Mouse (Mus musculus): ENCODE measurements around the gene Pdzd2. TPM values are rescaled to one million over a fixed set of nuclear protein-coding genes. Genes with fewer than 3 reads are reported as not detected.

The Pdzd2 gene
- 2.6 and 3.6 TPM in 2 replicates for polyA plus RNA-seq (2016; fragmentation: Nextera tagmentation; extraction: Ambion mirVana)

- Histone ChIP-seq H3K9me3 (no peaks in the 10 kb centered on the region), H3K4me1 (peaks cover 27% of the 10 kb centered on the region), H3K4me3 (peak within 1 kb of the TSS; percentile 70), H3K27ac (replicated peaks) (peak within 1 kb of the TSS; percentile 70), H3K36me3 (replicated peaks) (no peaks in the 10 kb centered on the region), H3K27me3 (replicated peaks; ENCODE audit: low read depth, poor library complexity, severe bottlenecking) (peaks cover 47% of the 10 kb centered on the region)
- WGBS: under 1% methylated on average over 83 of the region's 83 CpGs
- DNase-seq (ENCODE audit: low spot score): peak; percentile 98
Observed at GRCm38 (mm10) chr15:12739277-12740247, at the start of gene Pdzd2. Pdzd2 (minus strand) TSS chr15:12739924.

DNA sequence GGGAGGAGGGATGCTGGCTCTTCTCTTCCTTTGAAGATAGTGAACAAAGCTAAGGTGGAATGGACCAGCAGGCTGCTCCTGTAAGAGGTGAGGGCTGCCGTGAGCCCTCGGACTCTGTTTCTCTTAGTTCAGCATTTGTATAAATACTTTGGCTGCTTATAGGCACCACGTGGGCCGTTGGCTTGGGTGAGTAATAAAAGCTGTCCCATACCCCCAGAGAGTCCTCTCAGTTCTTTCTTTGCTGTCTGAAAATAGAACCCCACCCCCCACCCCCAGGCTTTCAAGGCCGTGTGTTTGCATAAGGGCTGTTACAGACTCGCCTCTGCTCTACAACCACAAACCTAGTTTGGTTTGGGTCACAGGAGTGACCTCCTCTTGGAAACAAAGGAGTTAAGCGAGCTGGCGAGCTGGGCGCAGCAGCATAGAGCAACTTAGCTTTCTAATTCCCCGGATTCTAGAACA is 49.7 kb upstream of the Pdzd2 start:
- peak overlapping the region; percentile 71 for H3K27ac ChIP-seq (replicated peaks)
- 27% methylated on average over 10 of the region's 10 CpGs for WGBS
- H3K9me3 ChIP-seq: no peaks in the 10 kb centered on the region
- DNase-seq (ENCODE audit: low spot score): peak; percentile 37
- no peaks in the 10 kb centered on the region for H3K27me3 ChIP-seq (replicated peaks; ENCODE audit: low read depth, poor library complexity, severe bottlenecking)
- H3K4me3 ChIP-seq: no peak overlapping the region
- peaks cover 7% of the 10 kb centered on the region for H3K4me1 ChIP-seq
- no peaks in the 10 kb centered on the region for H3K36me3 ChIP-seq (replicated peaks)

GRCm38 (mm10) chr15:12788536-12788935 is 48.8 kb upstream of the Pdzd2 start:
- H3K4me1 ChIP-seq: peaks cover 7% of the 10 kb centered on the region

GRCm38 (mm10) chr15:12781729-12782326 is 42.1 kb upstream of the Pdzd2 start:
- Histone ChIP-seq H3K4me1 (no peaks in the 10 kb centered on the region), H3K4me3 (no peak overlapping the region), H3K27ac (replicated peaks) (no peak overlapping the region), H3K36me3 (replicated peaks) (no peaks in the 10 kb centered on the region), H3K27me3 (replicated peaks; ENCODE audit: low read depth, poor library complexity, severe bottlenecking) (no peaks in the 10 kb centered on the region), H3K9me3 (peaks cover 1% of the 10 kb centered on the region; the same call in 1 of the 2 replicates)
- WGBS: 83% methylated on average over 15 of the region's 16 CpGs
- no peak for DNase-seq (ENCODE audit: low spot score)

More at GRCm38 (mm10) chr15:12788536-12788935, 48.8 kb upstream of the Pdzd2 start:
- Histone ChIP-seq H3K27me3 (replicated peaks; ENCODE audit: low read depth, poor library complexity, severe bottlenecking) (no peaks in the 10 kb centered on the region), H3K36me3 (replicated peaks) (no peaks in the 10 kb centered on the region), H3K4me3 (no peak overlapping the region), H3K9me3 (no peaks in the 10 kb centered on the region), H3K27ac (replicated peaks) (no peak overlapping the region)
- no peak for DNase-seq (ENCODE audit: low spot score)
- WGBS: 86% methylated on average over 5 of the region's 5 CpGs

DNA sequence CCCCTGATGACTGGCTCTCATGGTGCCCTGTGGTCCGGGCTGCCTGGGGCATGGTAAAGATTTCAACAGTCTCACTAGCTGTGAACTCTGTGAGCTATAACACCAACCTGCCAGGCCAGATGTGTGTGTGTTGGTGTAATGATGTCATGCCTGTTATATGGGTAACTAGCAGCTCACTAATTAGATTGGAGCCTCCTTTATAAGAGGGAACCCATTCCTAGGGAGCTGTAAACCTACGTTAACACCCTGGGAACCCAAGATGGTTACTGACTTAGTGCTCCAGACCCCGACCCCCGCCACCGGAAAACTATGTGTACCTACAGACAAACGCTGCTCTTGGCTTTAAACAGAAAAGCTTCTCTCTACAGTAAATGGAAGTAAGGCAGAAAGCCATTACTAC is 41.6 kb upstream of the Pdzd2 start:
- WGBS: 90% methylated on average over 6 of the region's 6 CpGs
- Histone ChIP-seq H3K27me3 (replicated peaks; ENCODE audit: low read depth, poor library complexity, severe bottlenecking) (no peaks in the 10 kb centered on the region), H3K4me3 (no peak overlapping the region), H3K27ac (replicated peaks) (no peak overlapping the region), H3K36me3 (replicated peaks) (no peaks in the 10 kb centered on the region), H3K4me1 (no peaks in the 10 kb centered on the region), H3K9me3 (peaks cover 4% of the 10 kb centered on the region; the same call in 1 of the 2 replicates)
- no peak for DNase-seq (ENCODE audit: low spot score)

DNA sequence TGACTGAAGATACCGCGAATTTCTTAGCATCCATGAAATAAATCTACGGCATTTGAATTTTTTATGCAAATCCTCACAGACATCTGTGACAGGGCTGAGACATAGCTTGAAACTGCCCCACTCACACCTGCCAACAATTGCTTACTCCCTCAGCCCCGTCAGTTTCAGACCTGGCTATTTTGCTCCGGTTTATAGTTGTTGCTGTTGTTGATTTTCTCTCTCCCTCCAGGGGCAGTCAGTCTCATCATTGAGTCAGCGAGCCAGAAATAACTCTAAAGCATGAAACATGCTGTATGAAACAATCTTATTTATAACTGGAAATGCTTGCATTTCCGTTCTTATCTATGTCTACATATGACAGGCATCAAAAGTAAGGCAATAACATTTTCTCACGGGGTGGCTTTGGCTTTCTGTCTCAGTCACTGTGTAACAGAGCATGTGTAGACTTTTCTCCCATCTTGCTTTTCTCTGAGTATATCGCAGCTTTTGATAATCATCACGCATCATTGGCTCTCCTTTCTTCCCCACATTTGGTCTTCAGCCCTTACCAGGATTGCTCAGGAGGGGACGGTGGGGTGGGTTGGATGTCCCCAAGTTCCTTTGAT is 34.5 kb upstream of the Pdzd2 start:
- no peak overlapping the region for H3K4me3 ChIP-seq
- 86% methylated on average over 11 of the region's 11 CpGs for WGBS

GRCm38 (mm10) chr15:12770958-12771357 is 31.2 kb upstream of the Pdzd2 start:
- 70% methylated on average over 7 of the region's 7 CpGs for WGBS
- no peak for DNase-seq (ENCODE audit: low spot score)
- no peak overlapping the region for H3K27ac ChIP-seq (replicated peaks)
- H3K36me3 ChIP-seq (replicated peaks): no peaks in the 10 kb centered on the region
- 0 out of 2 replicates have a peak, but pooled peaks cover 2% of the 10 kb centered on the region for H3K9me3 ChIP-seq
- H3K27me3 ChIP-seq (replicated peaks; ENCODE audit: low read depth, poor library complexity, severe bottlenecking): no peaks in the 10 kb centered on the region
- H3K4me3 ChIP-seq: no peak overlapping the region
- H3K4me1 ChIP-seq: no peaks in the 10 kb centered on the region

More for the DNA sequence above, 34.5 kb upstream of the Pdzd2 start:
- no peaks in the 10 kb centered on the region for H3K36me3 ChIP-seq (replicated peaks)
- H3K4me1 ChIP-seq: no peaks in the 10 kb centered on the region
- peaks cover 4% of the 10 kb centered on the region; the same call in 1 of the 2 replicates for H3K9me3 ChIP-seq
- H3K27ac ChIP-seq (replicated peaks): no peak overlapping the region
- DNase-seq (ENCODE audit: low spot score): no peak
- no peaks in the 10 kb centered on the region for H3K27me3 ChIP-seq (replicated peaks; ENCODE audit: low read depth, poor library complexity, severe bottlenecking)

GRCm38 (mm10) chr15:12766848-12767247 is 27.1 kb upstream of the Pdzd2 start:
- Histone ChIP-seq H3K27ac (replicated peaks) (no peak overlapping the region), H3K4me1 (peaks cover 14% of the 10 kb centered on the region), H3K36me3 (replicated peaks) (no peaks in the 10 kb centered on the region), H3K4me3 (no peak overlapping the region), H3K9me3 (0 out of 2 replicates have a peak, but pooled peaks cover 2% of the 10 kb centered on the region), H3K27me3 (replicated peaks; ENCODE audit: low read depth, poor library complexity, severe bottlenecking) (no peaks in the 10 kb centered on the region)
- no peak for DNase-seq (ENCODE audit: low spot score)
- 86% methylated on average over 4 of the region's 4 CpGs for WGBS

DNA sequence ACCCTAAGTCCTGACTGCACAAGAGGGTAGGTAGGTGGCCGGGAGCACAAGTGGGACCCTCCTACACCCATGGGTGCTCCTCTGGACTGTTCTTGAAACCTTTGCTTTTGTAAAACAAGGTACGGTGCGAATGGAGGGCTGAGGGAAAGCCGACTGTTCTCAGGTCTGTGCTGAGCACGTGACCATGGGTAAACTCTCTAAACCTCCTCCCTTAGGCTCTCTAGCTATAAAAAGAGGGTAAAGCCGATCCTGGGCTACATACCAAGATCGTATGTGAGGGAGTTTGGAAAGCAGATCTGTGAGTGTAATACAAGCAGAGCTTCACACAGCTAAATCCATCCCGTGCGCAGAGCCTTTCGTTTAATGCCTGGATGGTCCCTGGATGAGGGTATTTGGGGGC is 23.4 kb upstream of the Pdzd2 start:
- WGBS: 76% methylated on average over 10 of the region's 10 CpGs
- 0 out of 2 replicates have a peak overlapping the region, but pooled peaks have one; percentile 30 for H3K27ac ChIP-seq (replicated peaks)

DNA sequence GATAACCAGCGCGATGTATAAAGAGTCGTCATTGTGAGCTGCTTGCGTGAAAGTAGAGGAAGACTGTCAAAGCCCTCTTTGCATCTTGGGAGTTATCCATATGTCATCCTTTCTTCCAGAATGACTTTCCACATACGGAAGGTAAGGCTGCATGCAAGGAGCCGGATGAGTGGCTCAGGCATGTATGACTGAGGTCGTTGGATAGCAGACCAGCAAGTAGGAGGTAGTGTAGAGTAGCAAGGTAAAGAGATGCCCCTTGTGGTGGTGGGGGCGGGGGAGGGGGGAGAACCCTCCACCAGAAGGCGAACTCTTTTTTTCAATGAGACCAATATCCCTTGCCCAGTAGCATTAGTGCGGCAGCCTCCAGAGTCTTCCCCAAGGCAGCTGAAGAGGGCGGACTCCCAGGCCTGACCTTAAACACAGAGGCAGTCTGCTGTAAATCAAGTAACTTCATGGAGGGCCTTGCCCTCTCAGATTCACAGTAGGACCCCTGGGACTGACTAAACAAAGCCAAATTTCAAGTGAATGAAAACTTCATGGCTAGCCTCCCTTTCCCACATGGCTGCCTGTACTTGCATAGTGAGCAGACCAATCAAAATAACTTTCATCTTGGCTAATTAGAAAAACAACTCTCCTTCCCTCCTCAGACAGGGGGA is 22.7 kb upstream of the Pdzd2 start:
- DNase-seq (ENCODE audit: low spot score): peak; percentile 25
- WGBS: 77% methylated on average over 11 of the region's 11 CpGs

More for the DNA sequence above, 23.4 kb upstream of the Pdzd2 start:
- Histone ChIP-seq H3K27me3 (replicated peaks; ENCODE audit: low read depth, poor library complexity, severe bottlenecking) (no peaks in the 10 kb centered on the region), H3K4me3 (no peak overlapping the region), H3K36me3 (replicated peaks) (no peaks in the 10 kb centered on the region), H3K9me3 (0 out of 2 replicates have a peak, but pooled peaks cover 2% of the 10 kb centered on the region), H3K4me1 (peaks cover 14% of the 10 kb centered on the region)
- no peak for DNase-seq (ENCODE audit: low spot score)

GRCm38 (mm10) chr15:12760747-12761146 is 21.0 kb upstream of the Pdzd2 start:
- Histone ChIP-seq H3K9me3 (no peaks in the 10 kb centered on the region), H3K4me1 (peaks cover 14% of the 10 kb centered on the region), H3K27me3 (replicated peaks; ENCODE audit: low read depth, poor library complexity, severe bottlenecking) (no peaks in the 10 kb centered on the region), H3K36me3 (replicated peaks) (no peaks in the 10 kb centered on the region), H3K4me3 (no peak overlapping the region), H3K27ac (replicated peaks) (no peak overlapping the region)
- WGBS: 91% methylated on average over 6 of the region's 6 CpGs
- no peak for DNase-seq (ENCODE audit: low spot score)

More for the DNA sequence above, 22.7 kb upstream of the Pdzd2 start:
- Histone ChIP-seq H3K9me3 (0 out of 2 replicates have a peak, but pooled peaks cover 2% of the 10 kb centered on the region), H3K27ac (replicated peaks) (no peak overlapping the region), H3K36me3 (replicated peaks) (no peaks in the 10 kb centered on the region), H3K27me3 (replicated peaks; ENCODE audit: low read depth, poor library complexity, severe bottlenecking) (no peaks in the 10 kb centered on the region), H3K4me3 (no peak overlapping the region), H3K4me1 (peaks cover 14% of the 10 kb centered on the region)

DNA sequence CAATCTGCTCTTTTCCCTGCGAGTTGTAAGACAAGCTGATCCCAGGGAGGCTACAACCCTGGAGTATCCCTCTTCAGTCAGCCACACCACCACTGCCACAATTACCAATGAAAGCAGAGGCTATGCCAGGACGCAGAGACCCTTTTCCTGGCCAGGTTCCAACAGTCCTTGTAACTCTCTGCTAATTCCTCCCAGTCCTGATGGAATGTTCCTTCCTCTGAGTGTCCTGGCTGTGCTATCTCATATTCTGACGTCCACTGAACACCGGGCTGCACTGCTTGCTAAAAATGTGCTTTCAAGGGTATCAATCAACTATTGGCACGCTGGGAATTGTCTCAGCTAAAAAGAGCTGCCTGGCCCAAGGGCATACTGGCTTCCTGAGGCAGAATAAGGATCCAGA is 18.7 kb upstream of the Pdzd2 start:
- 72% methylated on average over 5 of the region's 5 CpGs for WGBS
- Histone ChIP-seq H3K36me3 (replicated peaks) (no peaks in the 10 kb centered on the region), H3K27ac (replicated peaks) (no peak overlapping the region), H3K4me3 (no peak overlapping the region), H3K27me3 (replicated peaks; ENCODE audit: low read depth, poor library complexity, severe bottlenecking) (no peaks in the 10 kb centered on the region), H3K4me1 (peaks cover 14% of the 10 kb centered on the region), H3K9me3 (no peaks in the 10 kb centered on the region)
- DNase-seq (ENCODE audit: low spot score): no peak

Measured in embryonic facial prominence, embryonic 10.5 days (tissue).